Mouse (Mus musculus): ENCODE measurements at regions not wholly inside any gene's neighbourhood (a gene's known extent, or its start where the extent isn't known, plus 50 kb on each side); places are given as distances from the start of the nearest gene placed in this dataset.

- Histone ChIP-seq H3K4me1 (ENCODE audit: insufficient read depth) (no peaks in the 10 kb centered on the region), H3K4me3 (ENCODE audit: low read depth, low read length) (no peak overlapping the region), H3K9ac (no peak overlapping the region), H3K36me3 (ENCODE audit: insufficient read depth) (no peaks in the 10 kb centered on the region), H3K27ac (ENCODE audit: low read depth, low read length) (no peak overlapping the region), H3K4me2 (ENCODE audit: low read depth) (no peak overlapping the region), H3K9me3 (ENCODE audit: low read length) (no peaks in the 10 kb centered on the region), H3K27me3 (ENCODE audit: insufficient read depth, low read length) (no peaks in the 10 kb centered on the region)
- no peak for TF ChIP-seq CTCF (IDR thresholded peaks at IDR 0.05; ENCODE audit: low read depth)
- 80% methylated on average over 31 of the region's 31 CpGs for WGBS
- DNase-seq (no peak), ATAC-seq (no peak)
Observed at GRCm38 (mm10) chr8:57213982-57214930, 106.5 kb upstream of the Hand2 start.

DNA sequence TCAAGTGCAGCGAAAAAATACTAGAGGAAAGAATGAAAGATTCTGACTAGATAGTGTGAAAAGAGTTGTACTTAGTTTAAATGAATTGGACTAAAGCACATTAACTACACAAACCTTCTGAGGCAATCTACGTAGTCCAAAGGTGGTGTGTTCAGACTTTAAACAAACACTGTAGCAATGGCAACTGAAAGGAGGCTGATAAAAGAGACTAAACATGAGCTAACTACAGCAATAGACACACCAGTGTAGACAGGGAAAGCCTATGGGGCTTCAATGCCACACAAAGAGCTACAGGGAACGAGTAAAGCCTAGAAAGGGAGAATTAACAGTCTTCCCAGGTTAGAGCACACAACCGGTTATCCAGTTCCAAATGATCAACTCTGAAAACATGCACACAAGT is 90.2 kb upstream of the Hand2 start:
- TF ChIP-seq CTCF (IDR thresholded peaks at IDR 0.05; ENCODE audit: low read depth), result no peak
- no peak overlapping the region for H3K4me2 ChIP-seq (ENCODE audit: low read depth)
- no peak overlapping the region for H3K9ac ChIP-seq
- H3K36me3 ChIP-seq (ENCODE audit: insufficient read depth), result no peaks in the 10 kb centered on the region
- DNase-seq (no peak), ATAC-seq (no peak)
- H3K4me1 ChIP-seq (ENCODE audit: insufficient read depth), result no peaks in the 10 kb centered on the region
- no peaks in the 10 kb centered on the region for H3K9me3 ChIP-seq (ENCODE audit: low read length)
- 80% methylated on average over 4 of the region's 4 CpGs for WGBS
- no peak overlapping the region for H3K4me3 ChIP-seq (ENCODE audit: low read depth, low read length)
- no peaks in the 10 kb centered on the region for H3K27me3 ChIP-seq (ENCODE audit: insufficient read depth, low read length)
- H3K27ac ChIP-seq (ENCODE audit: low read depth, low read length), result no peak overlapping the region

DNA sequence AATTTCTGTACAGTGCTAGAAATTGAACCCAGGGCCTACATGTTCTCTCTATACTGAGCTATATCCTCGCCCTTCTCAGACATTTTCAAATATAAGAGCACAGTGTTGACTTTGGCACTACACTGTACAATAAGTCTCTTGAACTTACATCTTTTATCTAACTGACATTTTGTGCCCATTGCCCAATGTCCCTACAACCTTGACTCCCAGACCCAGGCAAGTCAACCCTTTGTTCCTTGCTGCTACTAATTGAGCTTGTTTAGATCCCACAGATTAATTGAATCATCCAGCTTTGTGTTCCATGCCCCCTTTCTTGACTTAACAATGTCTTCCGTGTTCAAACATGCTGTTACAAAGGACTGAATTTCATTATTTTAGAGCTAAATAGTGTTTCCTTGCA is 78.5 kb upstream of the Hand2 start:
- no peak for DNase-seq
- H3K27ac ChIP-seq (ENCODE audit: low read depth, low read length), result no peak overlapping the region
- no peak for TF ChIP-seq CTCF (IDR thresholded peaks at IDR 0.05; ENCODE audit: low read depth)
- H3K4me1 ChIP-seq (ENCODE audit: insufficient read depth), result no peaks in the 10 kb centered on the region
- H3K9me3 ChIP-seq (ENCODE audit: low read length), result no peaks in the 10 kb centered on the region
- 63% methylated on average over 2 of the region's 2 CpGs for WGBS
- no peak overlapping the region for H3K4me2 ChIP-seq (ENCODE audit: low read depth)
- no peak overlapping the region for H3K9ac ChIP-seq
- ATAC-seq, result no peak
- H3K27me3 ChIP-seq (ENCODE audit: insufficient read depth, low read length), result no peaks in the 10 kb centered on the region
- H3K4me3 ChIP-seq (ENCODE audit: low read depth, low read length), result no peak overlapping the region
- no peaks in the 10 kb centered on the region for H3K36me3 ChIP-seq (ENCODE audit: insufficient read depth)

DNA sequence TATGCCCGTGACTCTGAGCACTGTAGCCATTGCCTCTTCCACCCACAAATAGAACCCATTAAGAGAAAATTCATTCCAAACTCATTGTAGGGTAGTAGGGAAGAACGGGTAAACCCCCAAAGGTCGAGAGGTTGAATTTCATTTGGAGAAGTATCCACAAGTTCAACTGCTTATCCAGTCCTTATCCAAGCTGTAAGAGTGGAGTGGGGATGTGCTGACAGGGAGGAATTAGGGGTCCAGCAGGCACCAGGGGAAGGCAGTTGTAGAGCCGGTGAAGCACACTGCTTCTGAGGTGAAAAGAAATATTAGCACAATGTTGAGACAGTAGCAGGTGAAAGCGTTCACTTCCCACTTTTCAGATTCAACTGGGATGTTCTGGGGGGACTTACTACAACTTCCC is 71.7 kb upstream of the Hand2 start:
- WGBS, result 81% methylated on average over 5 of the region's 5 CpGs
- Histone ChIP-seq H3K9ac (no peak overlapping the region), H3K9me3 (ENCODE audit: low read length) (no peaks in the 10 kb centered on the region), H3K36me3 (ENCODE audit: insufficient read depth) (no peaks in the 10 kb centered on the region), H3K4me2 (ENCODE audit: low read depth) (no peak overlapping the region), H3K27ac (ENCODE audit: low read depth, low read length) (no peak overlapping the region), H3K27me3 (ENCODE audit: insufficient read depth, low read length) (no peaks in the 10 kb centered on the region), H3K4me3 (ENCODE audit: low read depth, low read length) (no peak overlapping the region), H3K4me1 (ENCODE audit: insufficient read depth) (no peaks in the 10 kb centered on the region)
- no peak for DNase-seq
- no peak for TF ChIP-seq CTCF (IDR thresholded peaks at IDR 0.05; ENCODE audit: low read depth)
- no peak for ATAC-seq
